Mouse (Mus musculus) lung, adult 2 months (tissue): ENCODE data around the gene Arhgap25.

Experiments
- CTCF ChIP-seq: fragments of 200-500 bp; IDR thresholded peaks from 2 replicates; pipeline ENCODE4 v1.5.1; 2011; ENCODE audit warnings: mild to moderate bottlenecking, low read length, control low read depth; ENCODE audit not compliant: insufficient read depth
- POLR2A ChIP-seq: fragments of 200-500 bp; IDR thresholded peaks from 2 replicates; pipeline ENCODE4 v1.6.1; 2011; ENCODE audit warnings: low read depth, mild to moderate bottlenecking, control low read depth, low read length, borderline replicate concordance; ENCODE audit errors: extremely low read depth

DNA sequence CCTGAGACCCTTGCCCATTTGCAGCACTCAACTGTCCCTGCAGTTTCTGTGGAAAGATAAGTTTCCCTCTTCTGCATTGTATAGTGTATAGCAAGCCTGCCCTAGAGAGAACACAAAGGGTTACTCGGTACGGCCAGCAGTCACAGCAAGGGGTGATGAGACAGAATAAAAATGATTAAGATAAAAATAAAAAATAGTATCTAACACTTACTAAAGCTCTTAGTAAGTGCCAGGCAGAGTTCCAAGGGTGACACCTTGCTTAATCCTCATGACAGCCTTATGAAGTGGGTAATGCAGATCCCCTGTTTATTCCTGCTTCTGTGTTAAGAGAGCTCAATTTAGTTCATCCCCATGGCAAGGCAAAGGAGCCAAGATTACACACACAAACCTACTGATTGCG, 83.5 kb downstream of the Arhgap25 start:
- TF ChIP-seq CTCF (no peak), POLR2A (no peak)
